Mouse (Mus musculus): Measurements from ENCODE around the gene Sfxn2.
"Not testable (repeated sequence)": the region's sequence is repeated elsewhere in the genome, so short reads cannot be mapped to it uniquely, and the experiment has no call there.

DNA sequence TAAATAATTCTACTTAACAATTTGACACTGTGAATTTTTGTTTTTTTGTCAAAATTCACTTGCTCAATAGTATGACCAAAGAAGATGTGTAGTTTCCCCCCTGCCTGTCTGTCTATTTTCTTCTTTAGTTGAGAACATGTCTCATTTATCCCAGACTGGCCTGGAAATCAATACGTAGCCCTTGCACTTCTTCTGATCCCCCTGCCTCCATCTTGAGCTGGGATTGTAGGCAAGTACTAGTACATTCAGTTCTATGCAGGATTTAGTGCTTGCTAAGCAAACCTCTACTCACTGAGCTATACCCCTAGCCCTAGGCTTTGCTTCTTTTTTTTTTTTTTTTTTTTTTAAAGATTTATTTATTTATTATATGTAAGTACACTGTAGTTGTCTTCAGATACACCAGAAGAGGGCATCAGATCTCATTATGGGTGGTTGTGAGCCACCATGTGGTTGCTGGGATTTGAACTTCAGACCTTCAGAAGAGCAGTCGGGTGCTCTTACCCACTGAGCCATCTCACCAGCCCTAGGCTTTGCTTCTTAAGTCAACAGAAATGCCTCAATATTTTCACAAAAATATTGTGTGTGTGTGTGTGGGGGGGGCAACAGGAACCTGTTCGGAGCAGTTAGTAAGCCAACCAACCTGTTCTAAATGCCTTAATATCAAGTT, 1.8 kb upstream of the Sfxn2 start:
- TF ChIP-seq CTCF (IDR thresholded peaks at IDR 0.05); EP300 (IDR thresholded peaks at IDR 0.05; ENCODE audit: insufficient read depth, low read depth, low read length); POLR2A (IDR thresholded peaks at IDR 0.05; ENCODE audit: insufficient read depth, low read depth, low read length): not testable (repeated sequence)
